Mouse (Mus musculus) layer of hippocampus, postnatal 10 days (tissue): Measurements from ENCODE around the gene Meioc. TPM values are rescaled to one million over a fixed set of nuclear protein-coding genes. Genes with fewer than 3 reads are reported as not detected.
A peak's percentile ranks its signal among the peaks of the same experiment; 100 is the strongest.

ENCODE experiments used
- DNase-seq, 2 experiments: peaks; one replicate each; pipeline ENCODE4 v3.0.0; 2021; ENCODE audit warnings: low spot score in 2 of 2
- long read RNA-seq: library from polyadenylated mRNA; stranded (forward); transcript quantifications from one replicate; pipeline ENCODE4 v2.0.0, GENCODE M21; 2023
- total RNA-seq, 2 experiments: library from RNA; stranded (reverse); gene quantifications; 2 replicates each; pipeline ENCODE4 v1.2.3; 2021

The Meioc gene
- not detected for total RNA-seq
- long read RNA-seq, partial matches to known transcripts, result 0 of 1 reads
- long read RNA-seq, other reads (novel, unspliced or antisense), result 1 of 1 reads

DNA sequence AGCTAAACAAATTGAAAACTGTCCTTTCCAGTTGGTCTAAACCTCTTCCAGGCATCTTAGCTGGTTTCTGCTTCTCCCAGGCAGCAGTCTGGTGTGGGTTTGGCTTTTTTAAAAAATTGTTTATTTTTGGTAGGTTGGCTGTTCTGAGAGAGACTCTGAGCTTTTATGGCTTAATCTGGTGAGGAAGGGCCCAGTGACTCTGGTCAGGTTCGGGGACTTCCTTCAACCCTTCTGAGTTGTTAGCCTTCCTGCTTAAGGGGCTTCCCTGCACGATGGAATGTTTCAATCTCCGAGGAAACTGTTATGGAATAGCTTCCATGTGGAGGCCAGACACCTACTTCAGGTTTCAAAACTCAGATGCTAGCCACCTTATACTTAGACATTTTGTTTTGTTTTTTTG lies at the start of gene Meioc:
Gene Meioc, plus strand, starts transcription at position 301 of the 400 bp plus-strand sequence.
- DNase-seq, result no peak

DNA sequence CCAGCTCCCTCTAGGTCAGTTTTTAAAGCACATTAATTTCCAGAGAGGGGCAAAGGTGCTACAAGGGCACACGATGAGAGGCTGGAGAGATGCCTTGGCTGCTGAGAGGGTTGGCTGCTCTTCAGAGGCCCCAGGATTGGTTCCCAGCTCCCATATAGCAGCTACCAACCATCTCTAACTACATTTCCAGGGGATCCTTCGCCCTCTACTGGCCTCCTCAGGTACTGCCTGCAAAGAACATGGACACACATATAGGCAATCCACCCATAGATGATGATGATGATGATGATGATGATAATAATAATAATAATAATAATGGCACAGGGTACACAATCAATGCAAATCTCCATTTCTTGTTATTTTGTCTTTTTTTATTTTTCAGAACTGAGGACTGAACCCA lies 44.1 kb upstream of the Meioc start:
- no peak for DNase-seq

DNA sequence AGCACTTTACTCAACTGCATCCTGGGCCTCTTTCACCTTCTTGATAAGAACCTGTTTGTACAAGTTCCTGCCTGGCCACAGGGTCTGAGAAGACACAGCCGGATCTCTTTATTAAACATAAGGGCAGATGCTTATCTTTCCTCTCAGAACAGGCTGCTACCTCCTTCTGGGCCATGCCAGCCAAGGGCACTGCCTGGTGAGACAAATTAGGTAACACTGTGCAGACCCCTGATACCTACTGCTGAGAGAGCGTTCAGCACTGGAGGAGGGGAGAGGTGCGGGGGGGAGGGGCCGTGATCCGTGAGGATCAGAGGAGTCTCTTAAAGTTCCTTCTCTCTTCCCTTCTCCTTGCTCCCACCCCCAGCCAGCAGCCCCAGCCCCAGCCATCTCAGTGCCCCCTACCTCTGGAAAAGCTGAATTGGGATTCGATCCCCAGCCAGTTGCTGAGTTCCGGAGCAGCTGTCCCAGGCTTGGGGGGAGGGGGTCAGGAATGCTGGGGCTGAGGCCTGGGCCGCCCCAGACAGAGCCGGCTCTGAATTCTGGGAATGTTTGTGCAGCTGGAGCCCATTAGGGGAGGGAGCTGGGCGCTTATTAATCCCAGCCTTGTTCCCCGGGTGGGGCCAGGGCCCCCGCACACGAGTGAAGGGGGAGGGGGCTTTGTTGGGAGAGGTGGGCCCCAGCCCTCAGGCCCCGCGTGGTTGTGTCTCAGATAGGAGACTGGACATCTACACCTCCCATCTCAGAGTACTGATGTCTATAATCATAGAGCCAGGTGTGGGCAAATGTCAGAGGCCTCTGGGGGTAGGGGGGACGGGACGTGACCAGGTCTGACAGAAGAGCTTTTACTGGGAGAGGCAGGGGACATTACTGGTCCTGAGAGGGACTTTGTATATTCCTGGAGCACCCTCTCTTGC lies 39.4 kb upstream of the Meioc start:
- DNase-seq, result no peak

DNA sequence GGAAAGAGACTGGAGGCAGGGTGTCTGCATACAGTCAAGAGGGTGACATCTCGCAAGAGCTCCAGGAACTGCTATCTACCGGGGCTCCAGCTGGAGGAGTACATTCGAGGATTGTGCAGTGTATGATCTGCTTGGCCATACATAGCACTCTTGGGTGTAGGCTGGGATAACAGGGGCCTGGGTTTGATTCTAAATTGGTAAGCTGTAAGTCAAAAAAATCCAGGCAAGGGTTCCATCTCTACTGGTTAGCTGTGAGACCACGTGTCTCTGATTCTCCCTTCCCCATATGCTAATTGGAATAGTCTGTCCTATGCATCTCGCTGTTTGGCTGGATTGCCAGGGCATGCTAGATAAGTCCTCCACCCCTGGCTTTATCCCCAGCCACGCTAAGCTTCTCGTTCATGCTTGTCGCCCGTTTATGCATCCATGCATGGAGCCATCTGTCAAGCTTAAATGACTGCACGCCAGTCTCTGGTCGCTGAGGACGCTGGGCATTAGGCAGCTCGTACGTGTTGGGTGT lies 38.6 kb upstream of the Meioc start:
- DNase-seq, result no peak

DNA sequence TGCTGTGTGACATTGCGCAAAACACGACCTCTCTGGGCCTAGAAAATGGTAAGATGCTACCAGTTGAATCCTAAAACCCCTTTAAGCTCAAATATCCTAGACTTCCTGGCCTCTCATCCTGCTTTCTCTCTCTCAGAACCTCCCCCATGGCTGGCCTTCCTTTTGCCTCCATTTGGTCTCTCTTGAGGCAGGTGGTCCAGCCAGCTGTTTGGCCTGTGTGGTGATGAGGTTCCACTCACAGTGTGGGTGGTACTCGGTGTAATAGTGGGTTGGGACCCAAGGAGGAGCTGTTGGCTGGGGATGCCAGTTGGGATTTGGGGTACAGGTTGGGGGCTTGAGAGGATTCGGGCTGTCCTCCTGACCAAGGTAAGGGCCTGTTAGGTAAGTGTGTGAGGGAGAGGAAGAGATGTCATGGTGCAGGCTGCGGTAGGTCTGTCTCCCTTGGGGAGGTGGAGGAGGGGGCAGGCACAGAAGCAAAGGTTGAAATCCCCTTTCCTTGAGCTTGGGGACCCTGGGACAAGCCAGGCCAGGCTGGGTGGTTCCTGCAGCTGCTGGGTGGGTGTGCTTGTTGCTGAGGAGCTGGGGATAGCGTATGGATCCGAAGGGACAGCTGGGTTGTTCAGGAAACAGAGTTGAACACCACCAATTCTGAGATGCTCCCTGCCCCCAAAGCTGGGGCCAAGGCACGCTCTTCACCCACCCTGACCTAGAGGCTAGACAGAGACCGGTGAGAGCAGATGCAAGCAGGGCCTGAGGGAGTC lies 36.2 kb upstream of the Meioc start:
- no peak for DNase-seq

DNA sequence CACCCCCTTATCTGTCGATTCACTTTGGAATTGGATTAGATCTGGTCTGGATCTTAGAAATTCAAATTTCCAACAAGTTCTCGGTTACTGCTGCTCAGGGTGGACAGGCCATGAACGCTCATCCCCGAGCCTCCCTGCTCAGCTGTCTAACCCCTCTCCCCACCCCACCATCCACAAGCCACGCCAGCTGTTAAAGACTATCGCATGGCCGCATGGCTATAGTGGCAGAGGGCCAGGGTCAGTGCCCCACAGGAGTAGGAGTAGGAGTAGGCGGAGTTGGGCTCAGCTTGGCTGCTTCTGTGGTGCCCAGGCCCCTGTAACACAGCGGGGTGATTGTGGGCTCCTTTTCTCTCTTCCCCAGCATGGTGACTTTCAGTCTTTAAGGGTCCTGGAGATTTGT lies 35.0 kb upstream of the Meioc start:
- no peak for DNase-seq

DNA sequence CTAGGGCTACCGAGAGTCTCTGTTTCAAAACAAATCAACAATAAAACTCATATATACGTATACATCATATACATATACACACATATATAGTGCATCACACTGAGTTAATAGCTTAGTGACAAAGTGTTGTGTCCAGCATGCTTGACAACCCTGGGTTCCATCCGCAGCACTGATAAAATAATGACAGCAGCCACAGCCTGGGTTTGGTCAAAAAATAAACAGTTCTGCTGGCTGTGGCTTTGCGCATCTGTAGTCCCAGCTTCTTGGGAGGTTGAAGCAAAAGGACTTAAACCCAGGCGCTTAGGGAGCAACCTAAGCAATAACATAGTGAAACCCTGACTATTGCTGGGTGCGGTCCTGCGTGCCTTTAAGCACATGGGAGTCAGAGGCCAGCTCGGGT lies 34.1 kb upstream of the Meioc start:
- no peak for DNase-seq

DNA sequence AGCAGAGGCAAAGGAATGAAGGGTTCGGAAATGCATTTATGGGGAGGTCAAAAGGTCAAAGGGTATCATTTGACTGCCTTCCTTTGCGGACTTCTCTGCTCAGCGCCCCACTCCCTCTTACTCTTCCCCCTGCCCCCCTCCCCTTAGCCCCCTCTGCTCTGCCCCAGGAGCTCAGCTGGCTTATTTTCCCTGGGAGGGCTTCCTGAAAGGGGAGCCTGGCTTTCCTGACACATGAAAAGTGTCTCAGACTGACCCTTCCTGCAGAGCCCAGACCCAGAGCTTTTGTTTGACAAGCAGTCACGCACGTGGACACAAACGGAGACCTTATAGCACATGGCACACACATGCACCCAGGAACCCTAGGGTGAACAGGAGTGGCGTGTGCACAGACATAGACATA lies 32.8 kb upstream of the Meioc start:
- no peak for DNase-seq

DNA sequence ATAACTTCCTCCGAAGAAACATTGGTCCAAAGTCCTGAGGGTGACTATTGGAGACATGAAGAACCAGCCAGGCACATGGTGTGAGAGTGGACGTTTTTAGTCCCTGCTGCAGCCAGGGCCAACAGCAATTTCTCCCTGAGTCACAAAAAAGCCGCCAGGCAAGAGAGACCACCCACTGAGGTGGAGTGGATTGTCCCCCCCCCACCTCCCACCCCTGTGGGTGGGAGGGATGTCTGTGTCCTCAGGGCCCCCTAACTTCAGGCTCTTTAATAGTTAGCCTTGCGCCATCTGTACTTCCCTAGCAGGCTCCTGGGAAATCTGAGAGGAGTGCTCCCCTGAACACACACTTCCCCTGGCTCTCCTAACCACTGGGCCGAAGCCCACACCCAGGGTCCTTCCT lies 32.3 kb upstream of the Meioc start:
- no peak for DNase-seq

DNA sequence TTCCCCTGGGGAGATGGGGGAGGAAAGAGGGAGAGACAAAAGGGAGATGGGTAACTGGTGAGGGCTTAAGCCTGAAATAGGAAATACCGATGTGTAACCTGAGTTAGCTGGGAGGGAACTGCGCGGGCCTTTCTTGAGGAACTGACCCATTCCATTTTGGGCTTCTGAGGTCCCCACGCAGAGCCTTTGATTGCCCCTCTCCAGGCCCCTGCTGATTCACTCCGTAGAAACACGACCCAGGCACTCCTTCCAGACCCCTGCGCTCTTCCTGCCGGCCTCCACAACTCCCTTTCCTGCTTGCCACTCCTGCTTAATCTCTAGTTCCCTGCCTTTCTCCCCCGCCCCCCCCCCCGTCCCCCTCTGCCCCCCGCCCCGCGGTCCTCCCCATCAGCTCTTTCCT lies 30.8 kb upstream of the Meioc start:
- no peak for DNase-seq

DNA sequence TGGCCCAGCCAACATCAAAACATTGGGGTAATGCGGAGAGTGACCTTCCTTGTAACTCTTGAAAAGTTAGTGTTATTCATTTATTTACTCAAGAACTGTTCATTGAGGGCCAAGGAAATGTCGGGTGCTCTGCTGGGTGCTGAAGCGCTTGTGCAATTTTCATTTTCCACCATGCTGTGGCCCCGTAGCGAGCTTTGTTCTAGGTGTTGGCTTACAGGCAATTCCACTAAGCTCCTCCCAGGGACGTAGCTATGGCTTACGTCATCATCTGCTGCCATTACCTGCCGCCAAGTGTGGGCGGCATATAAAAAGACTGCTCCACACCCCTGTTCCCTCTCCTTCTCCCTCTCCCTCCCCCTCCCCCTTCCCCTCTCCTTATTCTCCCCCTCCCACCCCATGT lies 30.1 kb upstream of the Meioc start:
- DNase-seq, result no peak

DNA sequence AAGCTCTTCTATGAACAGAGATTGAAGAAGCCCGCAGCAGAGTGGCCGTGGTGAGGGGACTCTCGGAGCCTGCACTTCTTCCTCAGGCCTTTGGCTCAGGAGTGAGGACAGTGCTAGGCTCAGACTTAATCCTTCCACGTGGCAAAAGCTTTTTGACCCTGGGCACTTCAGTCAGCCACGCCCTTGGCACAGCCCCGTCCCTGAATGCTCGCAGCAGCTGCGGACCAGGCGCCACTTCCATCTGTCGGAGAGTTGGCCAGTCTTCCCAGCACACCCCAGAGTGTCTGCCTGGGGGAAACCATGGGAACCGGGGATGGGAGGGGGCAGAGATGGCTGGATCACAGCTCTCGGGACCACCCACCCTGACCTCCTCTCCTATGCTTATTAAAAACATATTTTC lies 26.6 kb upstream of the Meioc start:
- peak; percentile 54 to 60 for DNase-seq

DNA sequence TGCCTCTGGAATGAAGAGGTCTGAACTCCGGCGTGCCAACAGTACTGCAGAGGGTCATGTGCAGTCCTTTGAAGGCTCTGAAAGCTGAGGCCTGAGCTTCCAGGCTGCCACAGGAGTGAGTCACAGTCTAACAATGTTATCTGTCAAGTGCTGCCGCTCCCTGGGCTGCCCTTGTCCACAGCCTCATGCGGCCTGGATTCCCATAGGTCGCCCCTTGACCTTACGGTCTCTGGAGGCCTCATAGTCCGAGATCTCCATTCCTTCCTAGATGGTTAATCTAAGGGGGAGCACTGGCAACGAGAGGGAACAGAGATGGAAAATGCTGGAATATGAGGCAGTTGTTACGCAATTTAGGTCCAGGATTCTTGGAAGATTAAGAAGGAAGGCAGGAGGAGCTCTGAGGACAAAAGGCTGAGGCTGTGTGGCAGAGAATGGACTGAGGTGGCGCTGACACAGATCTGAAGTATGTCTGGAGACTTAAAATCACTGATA lies 19.6 kb upstream of the Meioc start:
- no peak for DNase-seq

DNA sequence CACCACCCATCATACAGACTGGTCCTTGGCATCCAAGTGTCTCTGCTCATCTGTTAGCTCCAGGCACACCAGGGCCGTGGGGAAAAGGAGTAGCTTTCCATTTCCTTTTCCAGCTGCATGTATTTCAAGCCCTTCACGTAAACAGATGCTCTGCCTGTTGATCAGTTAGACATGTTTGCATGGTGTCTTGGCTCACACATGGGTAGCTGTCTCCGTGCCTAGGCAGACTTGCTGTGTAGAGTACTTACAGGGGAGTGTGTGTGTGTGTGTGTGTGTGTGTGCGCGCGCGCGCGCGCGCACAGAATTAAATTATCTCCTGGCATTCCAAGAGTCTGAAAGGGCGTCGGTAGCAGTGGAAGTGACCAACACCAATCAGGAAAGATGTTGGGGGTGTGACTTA lies 17.3 kb upstream of the Meioc start:
- no peak for DNase-seq

DNA sequence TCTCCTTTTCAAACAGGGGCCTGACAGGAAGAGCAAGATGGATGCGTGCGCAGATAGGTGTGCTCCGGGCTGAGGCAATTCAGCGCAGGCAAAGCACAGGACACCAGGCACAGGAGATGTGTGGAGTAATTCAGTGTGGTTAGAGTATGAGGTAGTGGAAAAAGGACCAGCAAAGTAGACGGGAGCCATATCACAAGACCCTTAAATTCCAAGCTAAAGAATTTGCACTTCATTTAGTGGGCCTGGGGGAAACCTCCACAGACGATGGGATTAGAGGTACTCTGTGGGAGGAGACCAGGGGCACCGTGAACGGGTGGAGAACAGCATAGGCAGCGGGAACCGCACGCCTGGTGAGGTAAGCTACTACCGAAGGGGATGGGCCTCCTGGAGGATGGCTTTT lies 15.6 kb upstream of the Meioc start:
- no peak for DNase-seq

DNA sequence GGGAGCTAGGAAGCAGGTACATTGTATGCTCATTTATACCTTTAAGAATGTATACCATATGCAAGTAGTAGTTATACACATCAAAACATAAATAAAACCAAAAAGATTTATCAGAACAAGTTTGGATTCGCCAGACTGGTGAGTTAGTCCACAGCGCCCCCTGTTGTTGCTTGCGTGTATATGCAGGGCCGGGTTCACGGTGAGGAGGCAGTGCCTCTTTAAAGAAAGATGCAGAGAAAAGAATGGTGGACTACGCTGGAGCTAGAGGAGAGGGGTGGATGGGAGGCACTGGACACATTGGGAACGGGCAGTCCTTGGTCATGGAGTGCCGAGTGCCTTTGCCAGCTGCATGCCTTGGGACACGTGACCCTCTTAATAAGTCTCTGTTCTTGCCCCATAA lies 12.1 kb upstream of the Meioc start:
- peak; percentile 82 to 83 for DNase-seq

DNA sequence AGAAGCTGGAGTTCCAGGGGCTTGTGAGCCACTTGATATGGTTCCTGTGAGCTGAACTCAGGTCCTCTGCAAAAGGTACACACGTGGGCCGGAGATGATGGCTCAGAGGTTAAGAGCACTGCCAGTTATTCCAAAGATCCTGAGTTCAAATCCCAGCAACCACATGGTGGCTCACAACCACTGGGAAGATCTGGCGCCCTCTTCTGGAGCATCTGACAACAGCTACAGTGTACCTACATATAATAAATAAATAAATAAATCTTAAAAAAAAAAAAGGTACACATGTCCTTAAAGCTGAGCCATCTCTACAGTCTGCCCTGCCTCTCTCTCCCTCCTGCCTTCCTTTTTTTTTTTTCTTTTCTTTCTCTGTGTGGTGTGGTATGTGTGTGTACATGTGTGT lies 10.7 kb upstream of the Meioc start:
- no peak for DNase-seq

DNA sequence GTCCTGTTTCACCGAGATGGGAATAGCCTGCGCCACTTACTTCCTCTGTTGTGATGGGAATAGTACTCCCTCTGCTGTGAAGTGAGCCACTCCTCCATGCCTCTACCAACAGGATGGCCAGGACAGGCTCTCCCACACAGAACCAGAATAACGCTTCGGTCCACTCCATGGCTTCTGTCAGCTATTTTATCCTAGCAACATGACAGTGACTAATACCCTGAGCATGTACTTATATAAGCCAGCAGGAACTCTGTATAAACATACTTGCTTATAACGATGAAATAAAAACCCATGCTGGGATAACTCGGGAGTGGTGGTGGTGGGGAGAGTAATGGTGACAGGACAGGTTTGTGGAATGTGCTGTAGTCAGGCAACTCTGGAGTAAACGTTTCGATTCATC lies 7.6 kb upstream of the Meioc start:
- DNase-seq, result no peak

DNA sequence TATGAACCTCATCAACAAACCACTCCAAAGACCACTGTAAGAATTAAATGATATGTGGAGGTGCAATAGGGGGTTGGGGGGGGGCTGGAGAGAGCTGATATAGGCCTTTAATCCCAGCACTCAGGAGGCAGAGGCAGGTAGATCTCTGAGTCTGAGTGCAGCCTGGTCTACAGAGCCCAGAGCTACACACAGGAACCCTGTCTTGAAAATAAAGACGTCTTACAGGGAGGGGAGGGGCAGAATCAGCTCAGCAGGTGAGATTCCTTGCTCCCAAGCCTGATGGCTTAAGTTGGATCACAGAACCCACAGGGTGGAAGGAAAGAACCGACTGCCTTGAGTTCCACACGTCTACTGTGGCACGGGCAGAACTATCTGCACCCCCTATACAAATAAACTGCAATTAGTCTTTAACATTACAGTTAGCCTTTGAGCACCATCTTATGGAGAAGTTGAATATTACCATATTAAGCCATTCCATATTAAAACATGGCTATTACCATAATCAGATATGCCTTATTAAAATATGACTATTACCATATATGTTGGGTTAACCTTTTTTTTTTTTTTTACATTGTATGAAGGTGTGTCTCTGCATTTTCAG lies 7.1 kb upstream of the Meioc start:
- no peak for DNase-seq

DNA sequence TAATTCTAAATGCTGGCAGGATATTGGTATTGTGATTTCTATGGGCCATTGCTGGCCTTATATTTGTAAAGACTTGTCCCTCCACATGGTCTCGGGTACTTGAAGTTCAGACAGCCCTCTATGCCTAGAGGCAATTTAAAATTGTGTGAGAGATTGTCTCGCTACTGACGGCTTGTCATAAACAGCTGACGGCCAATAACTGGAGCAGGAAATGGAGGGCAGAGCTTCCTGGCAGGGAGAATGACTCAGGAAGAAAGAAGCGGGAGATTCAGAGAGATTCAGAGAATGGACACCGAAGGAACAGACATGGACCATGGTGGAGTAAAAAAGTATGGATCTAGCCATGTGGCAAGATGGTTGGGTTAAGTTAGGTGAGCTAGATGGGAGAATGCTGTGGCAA lies 6.6 kb upstream of the Meioc start:
- no peak for DNase-seq

DNA sequence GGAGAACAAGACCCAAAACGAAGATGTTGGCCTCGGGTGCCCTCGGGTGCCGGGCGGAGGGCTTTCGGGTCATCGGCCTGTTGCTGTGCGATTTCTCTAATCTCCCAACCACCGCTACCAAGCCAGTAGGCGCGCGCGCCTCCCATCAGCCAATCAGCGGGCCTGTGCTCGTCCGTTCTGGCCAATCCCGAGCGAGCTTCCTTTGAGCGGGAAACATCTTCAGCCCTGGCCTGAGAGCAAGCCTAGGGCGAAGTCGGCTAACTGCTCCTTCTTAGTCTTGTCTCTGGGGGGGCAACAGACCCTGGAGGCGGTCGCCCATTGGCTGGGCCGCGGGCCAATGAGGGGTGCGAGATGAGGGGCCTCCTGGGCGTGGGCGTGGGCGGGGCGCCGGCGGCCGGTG lies 1.6 kb downstream of the Meioc start:
- DNase-seq, result no peak
